Mouse (Mus musculus) spleen, postnatal 14 days (tissue): ENCODE results near the gene Fam98c.

Experiments
- DNase-seq, 2 experiments: peaks; one replicate each; pipeline ENCODE4 v3.0.0; 2021 to 2022; ENCODE audit warnings: low spot score in 2 of 2

Gene Fam98c

DNA sequence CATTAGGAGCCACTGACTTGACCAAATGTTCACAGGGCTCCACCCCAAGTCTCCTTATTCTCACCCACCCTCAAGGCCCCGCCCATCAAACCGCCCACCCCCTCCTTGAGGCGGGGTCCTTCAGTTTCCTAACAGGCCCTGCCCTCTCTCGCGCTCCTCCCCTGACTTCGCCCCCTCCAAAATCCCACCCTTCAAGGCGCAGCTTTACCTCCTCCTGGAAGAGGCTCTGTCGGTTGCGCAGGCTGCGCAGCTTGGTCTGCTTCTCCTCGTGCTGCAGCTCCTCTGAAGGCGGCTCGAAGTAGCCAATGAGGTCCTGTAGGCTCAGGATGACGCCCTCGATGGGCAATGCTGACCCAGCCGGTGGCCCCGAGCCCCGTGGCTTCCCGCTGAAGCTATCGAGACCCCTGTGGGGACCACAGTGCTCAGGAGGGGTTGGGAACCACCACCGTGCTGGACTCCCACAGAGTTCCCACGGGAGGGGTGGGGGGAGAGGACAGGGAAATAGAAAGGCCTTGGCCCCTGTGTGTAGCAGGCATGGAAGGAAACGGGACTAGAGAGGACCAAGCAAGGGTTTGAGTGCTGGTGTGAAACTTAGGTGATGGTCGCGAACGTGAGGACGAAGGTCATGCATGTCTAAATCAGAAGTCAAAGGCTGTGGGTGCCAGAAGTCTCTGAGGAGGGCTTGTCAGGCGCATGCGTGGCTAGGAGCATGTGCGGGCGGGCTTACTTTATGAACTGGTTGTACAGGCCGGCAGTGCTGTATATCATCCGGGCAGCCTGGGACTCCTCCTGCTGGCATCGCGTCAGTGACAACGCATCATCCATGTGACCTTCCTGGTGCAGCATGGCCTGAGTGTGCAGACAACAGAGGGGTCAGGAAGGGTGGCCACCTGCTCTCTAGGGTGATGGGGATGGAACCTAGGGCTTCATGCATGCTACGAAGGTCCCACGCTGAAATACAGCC, 46.8 kb downstream of the Fam98c start:
- DNase-seq, result no peak
